Mouse (Mus musculus) hindbrain, embryonic 15.5 days (tissue): Measurements from ENCODE around the gene Mrpl22. TPM values are rescaled to one million over a fixed set of nuclear protein-coding genes. Genes with fewer than 3 reads are reported as not detected.
"Not testable (repeated sequence)": the region's sequence is repeated elsewhere in the genome, so short reads cannot be mapped to it uniquely, and the experiment has no call there.

ENCODE experiments used
- ATAC-seq: fragments of 200-750 bp; cut with Nextera tagmentation; 2 replicates; pipeline ENCODE4 v1.8.0; 2017; ENCODE audit warnings: low read depth, moderate number of reproducible peaks, moderate TSS enrichment; ENCODE audit not compliant: low FRiP score
- H3K27ac ChIP-seq: fragments of 300-500 bp; sonication (generic); replicated peaks from 2 replicates; pipeline ENCODE4 v1.5.1; 2015; ENCODE audit warnings: mild to moderate bottlenecking, inconsistent platforms
- H3K27me3 ChIP-seq: fragments of 300-500 bp; sonication (generic); 2 replicates; pipeline ENCODE4 v1.6.1; 2015; ENCODE audit warnings: control low read depth, inconsistent platforms
- H3K36me3 ChIP-seq: fragments of 300-500 bp; sonication (generic); 2 replicates; pipeline ENCODE4 v1.6.1; 2015; ENCODE audit warnings: control low read depth, inconsistent platforms
- H3K4me1 ChIP-seq: fragments of 300-500 bp; sonication (generic); replicated peaks from 2 replicates; pipeline ENCODE4 v1.6.1; 2015; ENCODE audit warnings: control low read depth, inconsistent platforms
- H3K4me2 ChIP-seq: fragments of 300-500 bp; sonication (generic); 2 replicates; pipeline ENCODE4 v1.6.1; 2015; ENCODE audit warnings: moderate library complexity, mild to moderate bottlenecking, inconsistent platforms
- H3K4me3 ChIP-seq: fragments of 300-500 bp; sonication (generic); 2 replicates; pipeline ENCODE4 v1.5.1; 2015; ENCODE audit warnings: mild to moderate bottlenecking, inconsistent platforms
- H3K9ac ChIP-seq: fragments of 300-500 bp; sonication (generic); 2 replicates; pipeline ENCODE4 v1.6.1; 2015; ENCODE audit warnings: inconsistent platforms
- H3K9me3 ChIP-seq: fragments of 300-500 bp; sonication (generic); 2 replicates; pipeline ENCODE4 v1.6.1; 2016; ENCODE audit warnings: control low read depth, inconsistent platforms
- WGBS: fragments of 180-500 bp; shearing (Covaris S2); methylation state at CpG from one replicate; pipeline ENCODE4 v1.1.7; 2015; 5-methylcytosine and 5-hydroxymethylcytosine counted together
- polyA plus RNA-seq: library from polyadenylated mRNA; unstranded; fragments of >200 nt; fragmentation: Nextera tagmentation; extraction: Ambion mirVana; gene quantifications from 2 replicates; pipeline ENCODE4 v1.2.1, GENCODE M21; 2015

Gene Mrpl22
- polyA plus RNA-seq, 1 experiment from 2014 or later: 93.9 TPM

- no peaks in the 10 kb centered on the region for H3K36me3 ChIP-seq
- H3K4me2 ChIP-seq: peak overlapping the region; percentile 44
- no peaks in the 10 kb centered on the region for H3K27me3 ChIP-seq
- WGBS: 44% methylated on average over 17 of the region's 17 CpGs
- H3K9me3 ChIP-seq: no peaks in the 10 kb centered on the region
- H3K27ac ChIP-seq: no peak overlapping the region
- H3K9ac ChIP-seq: no peak overlapping the region
- H3K4me3 ChIP-seq: peak overlapping the region; percentile 30
- no peaks in the 10 kb centered on the region for H3K4me1 ChIP-seq
- no peak for ATAC-seq
These were observed 43.1 kb downstream of the Mrpl22 start for GRCm38 (mm10) chr11:58214391-58215048.

GRCm38 (mm10) chr11:58215049-58215430 lies 43.6 kb downstream of the Mrpl22 start:
- not testable (repeated sequence) for H3K27ac ChIP-seq, H3K27me3 ChIP-seq, H3K4me1 ChIP-seq, H3K4me3 ChIP-seq, H3K36me3 ChIP-seq, H3K9ac ChIP-seq, H3K9me3 ChIP-seq, ATAC-seq
- 52% methylated on average over 2 of the region's 3 CpGs for WGBS
- peak overlapping the region; percentile 44; the same call in 1 of the 2 replicates for H3K4me2 ChIP-seq

- Histone ChIP-seq H3K36me3 (no peaks in the 10 kb centered on the region), H3K4me3 (no peak overlapping the region), H3K9me3 (no peaks in the 10 kb centered on the region), H3K27me3 (no peaks in the 10 kb centered on the region), H3K27ac (no peak overlapping the region), H3K4me2 (no peak overlapping the region; the same call in 1 of the 2 replicates), H3K4me1 (no peaks in the 10 kb centered on the region), H3K9ac (no peak overlapping the region)
- WGBS: 92% methylated on average over 5 of the region's 5 CpGs
- no peak for ATAC-seq
These were observed 44.4 kb downstream of the Mrpl22 start for GRCm38 (mm10) chr11:58215814-58216213.

- H3K4me2 ChIP-seq: no peak overlapping the region
- ATAC-seq: no peak
- no peak overlapping the region for H3K27ac ChIP-seq
- H3K9ac ChIP-seq: no peak overlapping the region
- H3K36me3 ChIP-seq: no peaks in the 10 kb centered on the region
- H3K4me1 ChIP-seq: no peaks in the 10 kb centered on the region
- no peak overlapping the region for H3K4me3 ChIP-seq
- WGBS: 92% methylated on average over 6 of the region's 6 CpGs
- H3K27me3 ChIP-seq: no peaks in the 10 kb centered on the region
- no peaks in the 10 kb centered on the region for H3K9me3 ChIP-seq
These were observed 45.4 kb downstream of the Mrpl22 start for GRCm38 (mm10) chr11:58216823-58217222.

GRCm38 (mm10) chr11:58223751-58224150 lies 52.3 kb downstream of the Mrpl22 start:
- no peak for ATAC-seq
- H3K27me3 ChIP-seq: no peaks in the 10 kb centered on the region
- H3K27ac ChIP-seq: no peak overlapping the region
- no peak overlapping the region for H3K9ac ChIP-seq
- H3K9me3 ChIP-seq: no peaks in the 10 kb centered on the region
- H3K4me2 ChIP-seq: no peak overlapping the region
- WGBS: 47% methylated on average over 4 of the region's 4 CpGs
- no peaks in the 10 kb centered on the region for H3K36me3 ChIP-seq
- H3K4me3 ChIP-seq: no peak overlapping the region
- H3K4me1 ChIP-seq: no peaks in the 10 kb centered on the region

GRCm38 (mm10) chr11:58224313-58224712 lies 52.9 kb downstream of the Mrpl22 start:
- ATAC-seq: no peak
- Histone ChIP-seq H3K27me3 (no peaks in the 10 kb centered on the region), H3K9me3 (no peaks in the 10 kb centered on the region), H3K9ac (no peak overlapping the region), H3K4me2 (no peak overlapping the region), H3K27ac (no peak overlapping the region), H3K4me3 (no peak overlapping the region), H3K36me3 (no peaks in the 10 kb centered on the region), H3K4me1 (no peaks in the 10 kb centered on the region)
- WGBS: 56% methylated on average over 7 of the region's 7 CpGs

GRCm38 (mm10) chr11:58224872-58225271 lies 53.4 kb downstream of the Mrpl22 start:
- H3K9me3 ChIP-seq, H3K4me2 ChIP-seq, ATAC-seq, H3K27ac ChIP-seq, H3K4me1 ChIP-seq, H3K36me3 ChIP-seq, H3K9ac ChIP-seq, H3K27me3 ChIP-seq, H3K4me3 ChIP-seq: not testable (repeated sequence)
- WGBS: 81% methylated on average over 2 of the region's 2 CpGs

- Histone ChIP-seq H3K27ac (no peak overlapping the region), H3K4me3 (no peak overlapping the region), H3K4me1 (no peaks in the 10 kb centered on the region), H3K4me2 (no peak overlapping the region), H3K27me3 (no peaks in the 10 kb centered on the region), H3K36me3 (no peaks in the 10 kb centered on the region), H3K9ac (no peak overlapping the region), H3K9me3 (no peaks in the 10 kb centered on the region)
- ATAC-seq: no peak
- WGBS: 3% methylated on average over 5 of the region's 5 CpGs
These were observed 54.2 kb downstream of the Mrpl22 start for GRCm38 (mm10) chr11:58225655-58226054.

GRCm38 (mm10) chr11:58226425-58226824 lies 55.0 kb downstream of the Mrpl22 start:
- Histone ChIP-seq H3K4me2 (no peak overlapping the region), H3K36me3 (no peaks in the 10 kb centered on the region), H3K27me3 (no peaks in the 10 kb centered on the region), H3K9ac (no peak overlapping the region), H3K27ac (no peak overlapping the region), H3K9me3 (no peaks in the 10 kb centered on the region), H3K4me3 (no peak overlapping the region), H3K4me1 (no peaks in the 10 kb centered on the region)
- no peak for ATAC-seq

GRCm38 (mm10) chr11:58228021-58228420 lies 56.6 kb downstream of the Mrpl22 start:
- not testable (repeated sequence) for H3K27me3 ChIP-seq, H3K36me3 ChIP-seq, H3K9ac ChIP-seq, H3K27ac ChIP-seq, H3K4me2 ChIP-seq, H3K9me3 ChIP-seq, ATAC-seq, H3K4me1 ChIP-seq, H3K4me3 ChIP-seq
- WGBS: 79% methylated on average over 2 of the region's 2 CpGs

Other genes with a start within 250 kb of the Mrpl22 start
- gene Larp1, start 162.6 kb upstream of the Mrpl22 start, polyA plus RNA-seq: 20.6 and 22.4 TPM in 2 replicates
- 0.16 TPM in 1 of 2 replicates, not detected in the other for gene Gm12248, start 78.5 kb upstream of the Mrpl22 start, polyA plus RNA-seq
- gene Cnot8, start 67.5 kb upstream of the Mrpl22 start, polyA plus RNA-seq: 103 and 106 TPM in 2 replicates
- gene Gemin5, start 3.1 kb upstream of the Mrpl22 start, polyA plus RNA-seq: 13.2 and 17.0 TPM in 2 replicates
- 2.2 and 3.3 TPM in 2 replicates for gene Igtp, start 27.9 kb downstream of the Mrpl22 start, polyA plus RNA-seq
- gene Irgm2, start 28.0 kb downstream of the Mrpl22 start, polyA plus RNA-seq: 1.3 and 1.8 TPM in 2 replicates
- not detected in 2 replicates for gene 4930438A08Rik, start 103.1 kb downstream of the Mrpl22 start, polyA plus RNA-seq
- 30.2 and 30.8 TPM in 2 replicates for gene Zfp692, start 135.4 kb downstream of the Mrpl22 start, polyA plus RNA-seq
- 37.5 and 39.4 TPM in 2 replicates for gene Zfp672, start 158.7 kb downstream of the Mrpl22 start, polyA plus RNA-seq
- gene Sh3bp5l, start 159.1 kb downstream of the Mrpl22 start, polyA plus RNA-seq: 48.4 and 51.9 TPM in 2 replicates
- 0.39 TPM in 1 of 2 replicates, not detected in the other for gene Lypd8, start 207.4 kb downstream of the Mrpl22 start, polyA plus RNA-seq
- gene 1810065E05Rik, start 249.4 kb downstream of the Mrpl22 start, polyA plus RNA-seq: not detected in 2 replicates